Mouse (Mus musculus) cerebellum, postnatal 4 days (tissue): ENCODE data around the gene C130050O18Rik.

Experiments
- DNase-seq, 2 experiments: peaks; one replicate each; pipeline ENCODE4 v3.0.0; 2022; ENCODE audit warnings: low spot score in 2 of 2, mixed read lengths in 1 of 2

The C130050O18Rik gene

DNA sequence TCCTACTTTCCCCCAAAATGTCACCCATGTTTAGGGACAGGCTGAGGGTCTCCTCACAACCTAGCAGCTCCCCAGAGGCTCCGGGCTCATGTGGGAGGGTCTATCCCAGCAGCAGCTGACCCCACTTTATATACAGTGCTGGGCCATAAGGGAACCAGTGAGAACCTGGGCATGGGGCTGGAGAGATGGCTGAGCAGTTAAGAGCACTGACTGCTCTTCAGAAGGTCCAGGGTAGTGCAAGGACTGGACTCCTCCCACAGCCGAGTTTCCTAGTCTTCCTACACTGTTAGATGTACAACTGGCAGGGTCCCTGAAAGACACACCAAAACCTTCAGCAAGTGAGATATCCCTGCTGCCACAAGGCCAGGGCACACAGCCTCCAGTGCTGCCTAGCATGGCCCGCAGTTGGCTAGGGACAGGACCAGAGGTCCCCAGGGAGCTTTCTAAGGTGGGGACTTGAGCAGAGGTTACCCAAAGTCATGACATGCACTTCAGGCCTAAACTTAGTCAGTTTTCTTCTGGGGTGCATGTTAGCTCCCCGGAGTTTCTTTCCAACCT is 7.6 kb upstream of the C130050O18Rik start:
- DNase-seq, result no peak

DNA sequence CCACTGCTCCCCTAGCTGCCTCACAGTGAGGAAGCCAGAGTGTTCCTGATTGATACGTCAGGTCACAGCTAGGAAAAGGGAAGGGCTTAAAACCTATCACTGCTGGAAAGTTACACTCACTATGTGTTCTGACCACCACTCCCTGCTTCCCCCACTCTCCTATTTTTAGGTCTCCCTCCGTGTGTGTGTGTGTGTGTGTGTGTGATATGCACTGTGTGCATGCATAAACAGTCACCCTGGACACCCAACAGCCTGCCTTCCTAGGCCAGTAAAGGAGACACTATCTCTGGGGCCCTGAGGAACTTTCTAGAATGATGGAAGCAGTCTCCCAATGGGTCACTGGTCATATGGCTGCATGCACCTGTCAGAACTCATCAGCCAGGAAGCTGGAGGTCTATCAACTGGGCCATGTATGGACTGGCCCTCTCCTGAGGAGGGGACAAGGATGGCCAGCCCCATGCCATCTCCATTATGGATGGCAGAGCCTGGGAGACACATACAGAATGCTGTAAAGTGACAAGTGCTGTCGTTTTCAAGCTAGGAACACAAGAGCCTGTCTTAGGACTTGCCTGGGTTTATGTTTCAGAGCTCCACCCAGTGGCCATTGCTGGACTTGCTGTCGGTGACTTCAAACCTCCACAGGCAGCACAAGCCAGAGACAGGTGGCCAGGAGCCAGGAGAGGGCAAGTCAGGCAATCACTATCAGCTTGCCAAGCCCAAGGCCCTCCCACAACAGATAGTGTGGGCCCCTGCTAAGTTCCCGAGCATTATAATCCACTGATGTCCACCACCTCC is 6.9 kb upstream of the C130050O18Rik start:
- DNase-seq, result peak; percentile 88 to 97

DNA sequence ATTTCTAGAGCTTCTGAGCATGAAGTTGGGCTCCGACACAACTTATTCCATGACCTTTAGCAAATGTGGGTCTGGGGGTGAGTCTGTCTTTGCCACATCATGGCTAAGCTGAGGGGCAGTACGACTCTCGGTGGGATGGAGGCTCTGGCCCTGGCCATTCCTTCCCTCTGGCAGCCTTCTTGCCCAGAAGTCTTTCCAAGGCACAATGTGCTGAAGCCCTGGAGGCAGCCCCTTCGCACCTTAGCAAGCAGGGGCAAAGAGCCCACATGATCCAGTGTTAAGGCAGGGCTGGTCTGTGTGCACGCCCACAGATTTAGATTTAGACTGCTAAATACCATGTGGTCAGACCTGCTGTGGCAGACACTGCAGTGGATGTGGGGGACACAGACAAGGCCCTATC is 6.3 kb upstream of the C130050O18Rik start:
- DNase-seq, result no peak

DNA sequence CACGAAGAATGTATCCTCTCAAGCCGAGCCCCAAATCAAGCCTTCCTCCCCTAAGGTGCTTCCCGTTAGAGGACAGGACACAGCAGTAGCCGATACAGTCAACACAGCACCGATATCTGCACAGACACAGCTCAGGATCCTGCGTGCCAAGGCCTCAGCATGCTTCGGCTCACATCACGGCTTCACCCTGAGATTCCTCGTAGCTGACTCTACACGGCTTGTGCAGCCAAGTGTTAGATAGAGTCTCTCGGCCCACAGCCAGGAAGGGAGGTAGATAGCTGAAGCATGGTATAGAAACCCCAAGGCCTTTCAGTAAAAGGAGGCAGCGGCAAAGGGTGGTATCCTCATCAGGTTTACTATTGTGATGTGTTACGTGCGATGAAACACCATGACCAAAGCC is 5.1 kb upstream of the C130050O18Rik start:
- no peak for DNase-seq

DNA sequence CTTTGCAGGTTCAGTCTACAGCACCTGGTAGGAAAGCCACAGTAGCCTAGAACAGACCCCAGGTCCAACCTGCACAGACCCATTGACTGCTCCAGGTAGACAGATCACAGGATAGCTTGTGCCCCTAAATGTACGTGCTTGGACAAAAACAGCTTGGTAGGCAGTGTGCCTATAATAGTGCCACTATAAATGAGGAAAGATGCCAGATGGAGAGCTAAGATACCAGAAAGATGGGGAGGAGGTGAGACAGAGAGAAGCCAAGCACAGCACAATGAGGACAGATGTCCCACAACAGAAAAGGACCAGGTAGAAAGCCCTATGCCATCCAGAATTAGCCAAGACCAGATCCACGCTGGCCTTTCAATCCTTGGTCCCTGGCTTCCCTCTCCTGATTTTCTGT is 3.0 kb upstream of the C130050O18Rik start:
- no peak for DNase-seq

DNA sequence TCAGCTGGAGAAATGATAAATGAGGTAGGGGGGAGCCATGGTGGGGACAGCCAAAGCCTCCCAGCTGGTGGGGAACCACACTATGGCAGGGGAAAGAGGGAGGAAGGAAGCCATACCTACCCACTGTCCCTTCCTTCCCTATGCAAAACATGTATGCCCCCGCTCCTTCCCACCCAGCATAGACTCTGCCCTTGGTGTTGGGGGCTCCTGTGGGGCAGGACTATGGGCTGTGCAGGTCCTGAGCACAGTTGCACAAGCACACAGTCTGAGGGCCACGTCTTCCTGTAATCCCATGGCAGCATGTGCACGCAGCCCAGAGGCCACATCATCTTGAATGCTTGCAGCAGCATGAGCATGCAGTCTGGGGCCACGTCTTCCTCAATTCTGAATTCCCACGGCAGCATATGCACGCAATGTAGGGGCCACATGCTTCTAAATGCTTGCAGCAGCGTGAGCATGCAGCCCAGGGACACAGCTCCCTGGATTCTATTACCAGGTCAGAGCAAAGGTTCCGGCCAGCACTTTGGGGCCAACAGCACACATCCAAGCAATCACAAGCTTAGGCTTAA is 1.3 kb upstream of the C130050O18Rik start:
- no peak for DNase-seq

DNA sequence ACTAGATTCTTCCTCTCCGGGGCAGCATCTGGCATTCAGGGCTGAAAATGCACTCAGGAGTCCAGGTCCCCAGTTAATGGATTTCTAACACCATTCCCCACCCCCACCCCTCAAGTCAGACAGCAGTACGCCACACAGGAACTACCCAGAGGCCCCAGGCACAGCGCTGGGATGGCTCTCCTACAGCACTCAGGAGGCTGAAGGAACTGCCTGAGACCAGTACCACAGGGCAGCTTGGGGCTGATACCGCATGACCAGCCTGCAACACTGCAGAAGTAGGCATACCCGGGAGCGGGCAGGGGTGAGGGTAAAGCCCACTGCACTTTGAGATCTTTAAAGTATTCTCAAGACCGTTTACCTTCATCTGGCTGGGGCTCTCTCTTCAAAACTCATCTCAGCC is 398 bp downstream of the C130050O18Rik start:
- DNase-seq, result no peak

DNA sequence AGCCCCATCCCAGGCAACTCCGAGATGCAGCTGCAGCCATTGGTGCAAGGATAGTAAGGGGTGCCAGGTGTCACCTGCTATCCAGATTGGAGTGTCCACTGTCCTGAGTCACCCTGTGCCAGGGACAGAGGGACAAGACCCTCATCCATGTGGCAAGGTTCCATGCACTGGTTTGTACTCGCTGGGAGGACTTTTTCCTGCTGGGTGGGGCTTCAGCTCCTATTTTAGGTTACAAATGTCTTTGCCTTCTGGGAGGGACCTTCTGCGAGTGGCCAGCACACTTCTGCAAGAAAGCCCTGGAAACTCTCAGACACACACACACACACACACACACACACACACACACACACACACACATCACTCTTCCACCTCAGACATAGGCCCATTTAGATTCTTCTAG is 873 bp downstream of the C130050O18Rik start:
- DNase-seq, result no peak

DNA sequence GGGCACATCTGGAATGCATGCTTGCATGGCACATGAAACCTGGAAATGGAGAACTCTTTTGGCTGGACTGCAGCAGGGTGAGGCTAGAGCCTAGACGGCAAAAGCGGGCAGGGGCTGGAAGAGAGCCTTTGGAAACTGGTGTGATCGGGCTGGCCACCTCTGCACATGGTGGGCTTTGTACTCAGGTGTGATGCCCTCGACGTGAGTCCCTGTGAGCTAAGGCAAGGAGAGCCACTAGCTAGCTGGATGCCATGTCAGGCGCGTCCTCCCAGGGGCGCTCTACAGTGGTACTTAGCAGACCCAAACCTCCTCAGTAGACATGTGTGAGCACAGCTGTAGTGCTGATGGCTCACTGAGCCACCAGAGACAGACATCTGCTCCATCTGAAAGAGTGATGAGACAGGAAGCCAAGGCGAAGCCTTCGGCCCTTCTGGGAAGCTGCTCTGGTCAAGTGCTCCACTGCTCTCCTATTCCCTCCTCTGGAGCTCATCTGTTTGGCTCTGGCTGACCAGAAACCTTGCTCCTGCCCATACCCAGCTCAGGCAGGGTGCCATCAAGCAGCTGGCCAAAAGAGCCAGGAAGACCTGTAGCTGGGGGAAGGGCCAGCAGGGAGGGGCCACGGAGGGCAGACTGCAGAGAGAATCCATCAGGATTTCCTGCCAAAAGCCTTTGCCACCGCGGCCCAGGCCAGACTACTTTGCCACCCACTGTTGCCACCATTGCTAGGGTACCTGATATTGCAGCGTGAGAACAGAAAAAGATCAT is 2.2 kb downstream of the C130050O18Rik start:
- DNase-seq, result no peak

DNA sequence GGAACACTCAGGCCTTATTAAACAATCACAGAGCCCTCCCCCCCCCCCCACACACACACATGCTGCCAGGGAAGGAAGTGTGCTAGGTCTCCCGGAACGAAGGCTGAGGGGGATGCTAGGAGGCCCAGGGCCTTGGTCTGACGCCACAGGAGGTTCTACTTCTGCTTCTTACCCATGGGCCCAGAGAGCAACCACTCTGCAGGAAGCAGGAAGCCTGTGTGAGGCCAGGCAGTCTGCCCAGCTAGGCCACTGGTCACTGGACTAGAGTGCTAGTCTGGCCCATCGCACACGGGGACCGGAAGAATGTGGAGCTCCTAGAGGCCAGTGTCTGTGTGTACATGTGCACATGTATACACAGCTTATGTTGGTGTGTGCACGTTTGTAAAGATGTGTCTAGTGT is 3.4 kb downstream of the C130050O18Rik start:
- no peak for DNase-seq

DNA sequence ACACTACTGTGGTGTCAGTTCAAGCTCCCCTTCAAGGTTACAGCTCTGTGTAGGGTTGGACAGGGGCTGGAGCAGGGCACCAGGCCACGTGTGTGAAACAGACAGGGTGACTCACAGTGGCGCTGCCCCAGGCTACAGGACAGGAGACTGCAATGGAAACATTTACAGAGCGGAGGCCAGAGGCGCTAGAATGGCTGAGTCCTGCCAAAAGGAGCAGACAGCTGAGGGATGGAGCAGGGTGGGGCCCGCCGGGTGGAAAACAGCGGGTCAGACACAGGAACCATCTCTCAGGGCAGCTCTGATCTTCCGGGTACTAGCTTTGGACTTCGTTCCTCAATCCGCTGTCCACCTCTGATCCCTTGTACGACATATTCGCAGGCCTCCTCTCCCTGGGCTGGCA is 4.3 kb downstream of the C130050O18Rik start:
- DNase-seq, result no peak

DNA sequence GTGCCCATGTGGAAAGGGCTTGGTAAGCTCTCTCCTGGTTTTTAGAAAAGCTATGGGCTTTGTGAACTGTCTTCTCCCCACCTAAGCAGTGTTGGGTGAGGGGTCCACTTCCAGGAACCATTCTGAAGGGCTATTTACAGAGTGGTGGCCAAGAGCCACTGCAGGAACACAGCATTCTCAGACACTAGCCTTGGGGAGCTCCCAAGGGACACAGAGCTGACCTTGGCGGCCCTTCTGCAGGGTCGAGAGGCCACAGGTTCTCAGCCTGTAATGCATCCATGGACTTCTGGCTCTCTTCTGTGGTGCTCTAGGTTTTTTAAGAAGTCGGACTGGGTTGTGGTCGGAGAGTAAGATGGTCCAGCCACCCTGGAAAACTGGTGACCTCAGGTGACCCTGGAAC is 5.0 kb downstream of the C130050O18Rik start:
- no peak for DNase-seq

DNA sequence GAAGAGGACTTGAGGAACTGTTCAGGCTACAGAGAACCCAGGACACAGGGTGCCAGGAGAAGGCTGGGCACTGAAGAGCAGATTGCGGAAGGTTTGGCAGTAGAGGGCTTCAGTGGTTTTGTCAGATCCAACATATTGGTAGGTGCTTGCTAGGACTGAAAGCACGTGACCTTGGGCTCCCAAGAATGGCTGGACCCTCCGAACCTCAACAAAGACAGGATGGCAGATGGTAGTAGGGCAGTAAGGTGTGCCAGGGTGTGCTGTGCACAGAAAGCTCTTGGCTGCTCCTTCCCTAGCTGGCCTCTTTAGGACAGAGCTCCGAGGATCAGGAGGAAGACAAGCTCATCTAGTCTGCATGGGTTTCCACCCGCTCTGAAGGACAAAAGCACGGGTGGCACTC is 6.0 kb downstream of the C130050O18Rik start:
- DNase-seq, result no peak

DNA sequence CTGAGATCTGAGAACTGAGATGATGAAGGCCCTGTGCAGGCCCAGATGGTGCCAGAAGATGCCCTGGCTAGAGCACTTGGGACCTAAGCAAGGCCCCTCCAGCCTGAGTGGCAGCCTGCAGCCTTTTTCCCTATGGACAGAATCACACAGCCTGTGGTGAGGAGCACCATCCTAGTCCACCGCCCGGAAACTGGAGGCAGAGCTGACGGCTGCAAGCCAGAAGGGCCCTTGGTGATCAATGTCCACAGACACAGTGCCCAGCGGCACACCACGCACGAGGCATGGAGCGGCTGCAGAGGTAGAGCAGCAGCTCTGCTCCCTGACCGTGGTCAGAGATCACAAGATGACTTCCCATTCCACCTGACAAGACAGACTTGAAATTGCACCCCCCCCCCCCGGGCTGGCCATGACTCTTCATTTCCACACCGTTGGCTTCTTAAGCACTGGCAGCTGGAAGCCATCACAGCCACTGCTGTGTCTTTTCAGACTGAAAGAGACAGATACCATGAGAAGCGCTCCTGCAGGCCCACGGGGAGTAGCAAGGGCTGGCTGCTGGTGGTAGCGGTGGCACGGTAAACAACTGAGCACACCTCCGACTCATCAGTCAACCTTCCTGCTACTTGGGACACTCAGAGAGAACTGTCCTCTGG is 6.7 kb downstream of the C130050O18Rik start:
- no peak for DNase-seq

DNA sequence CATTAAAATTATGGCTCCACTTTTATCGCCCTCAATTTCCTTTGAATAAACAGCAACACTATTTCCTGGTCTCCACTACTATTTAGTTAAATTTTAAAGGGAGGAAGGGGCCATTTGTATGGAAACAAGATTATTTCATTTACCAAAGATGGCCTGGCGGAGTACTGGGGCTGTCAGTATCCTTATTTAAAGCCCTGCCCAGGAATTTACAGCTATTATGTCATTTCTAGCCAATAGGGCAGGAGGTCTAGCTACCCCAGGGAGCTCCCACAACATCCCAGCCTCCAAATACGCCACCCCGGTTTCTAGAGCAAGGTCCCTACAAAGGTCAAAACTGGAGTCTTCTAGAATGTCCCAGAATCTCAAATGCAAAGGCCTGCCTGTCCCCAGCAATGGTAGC is 8.5 kb downstream of the C130050O18Rik start:
- DNase-seq, result no peak

DNA sequence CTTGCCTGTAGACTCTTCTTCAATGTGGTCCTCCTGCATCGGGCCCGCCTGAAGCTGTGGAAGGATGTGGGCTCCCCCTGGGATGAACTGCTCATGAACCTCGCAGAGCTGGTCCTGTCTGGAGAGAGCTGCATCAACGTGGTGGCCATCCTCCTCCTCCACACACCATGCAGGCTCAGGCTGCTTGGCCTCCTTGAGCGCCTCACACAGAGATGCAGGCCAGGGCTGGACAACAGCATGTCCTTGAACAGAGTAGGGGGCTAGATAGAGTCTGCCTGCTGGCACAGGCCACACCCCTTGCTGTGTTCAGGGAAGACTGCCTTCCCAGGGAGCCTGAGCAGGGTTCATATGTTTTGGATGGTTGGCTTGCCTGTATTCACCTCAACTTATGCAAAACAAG is 9.9 kb downstream of the C130050O18Rik start:
- DNase-seq, result no peak

DNA sequence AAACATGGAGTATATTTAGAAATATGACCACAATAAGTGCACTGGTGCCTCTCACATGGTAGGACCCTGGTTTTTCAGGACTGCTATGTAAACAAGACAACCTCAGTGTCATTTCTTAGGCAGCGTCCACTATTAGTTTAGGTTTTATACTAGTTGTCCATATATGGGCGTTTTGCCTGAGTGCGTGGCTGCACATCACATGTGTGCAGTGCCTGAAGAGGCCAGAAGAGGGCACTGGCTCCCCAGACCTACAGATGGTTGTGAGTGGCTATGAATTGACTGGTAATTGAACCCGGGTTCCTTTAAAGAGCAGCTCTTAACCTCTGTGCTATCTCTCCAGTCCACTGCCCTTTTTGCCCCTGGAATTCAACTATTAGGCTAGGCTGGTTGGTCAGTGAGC is 11.9 kb downstream of the C130050O18Rik start:
- DNase-seq, result peak in 1 of 2 experiments; percentile 53

DNA sequence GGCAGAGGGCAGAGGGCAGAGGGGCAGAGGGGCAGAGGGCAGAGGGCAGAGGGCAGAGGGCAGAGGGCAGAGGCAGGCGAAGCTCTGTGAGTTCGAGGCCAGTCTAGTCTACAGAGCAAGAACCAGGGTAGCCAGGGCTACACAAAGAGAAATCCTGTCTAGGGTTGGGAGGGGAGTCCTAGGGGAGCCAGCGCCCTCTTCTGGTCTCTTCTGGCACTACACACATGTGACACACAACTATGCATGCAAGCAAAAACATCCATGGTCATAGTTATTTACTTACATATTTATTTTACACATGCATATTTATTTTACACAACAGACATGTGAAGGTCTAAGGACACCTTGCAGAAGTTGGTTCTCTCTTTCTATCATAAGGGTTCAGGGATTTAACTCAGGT is 12.4 kb downstream of the C130050O18Rik start:
- DNase-seq, result no peak

DNA sequence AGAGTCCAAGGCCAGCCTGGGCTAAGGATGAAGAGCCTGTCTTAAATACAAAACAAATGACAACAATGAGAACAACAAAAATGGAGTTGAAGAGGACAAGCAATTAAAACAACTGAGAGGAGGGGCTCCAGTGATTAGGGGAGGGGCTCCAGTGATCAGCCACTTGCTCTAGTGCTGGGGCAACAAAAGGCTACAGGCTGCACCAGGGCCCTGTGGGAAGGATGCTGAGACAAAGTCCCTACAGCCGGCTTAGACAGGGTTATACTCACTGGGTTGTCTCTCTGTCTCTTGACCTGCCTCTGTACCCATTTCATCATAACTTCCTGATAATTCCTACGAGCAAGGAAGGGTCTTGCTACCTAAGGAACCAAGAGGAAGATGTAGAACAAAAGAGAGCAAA is 13.0 kb downstream of the C130050O18Rik start:
- DNase-seq, result no peak

DNA sequence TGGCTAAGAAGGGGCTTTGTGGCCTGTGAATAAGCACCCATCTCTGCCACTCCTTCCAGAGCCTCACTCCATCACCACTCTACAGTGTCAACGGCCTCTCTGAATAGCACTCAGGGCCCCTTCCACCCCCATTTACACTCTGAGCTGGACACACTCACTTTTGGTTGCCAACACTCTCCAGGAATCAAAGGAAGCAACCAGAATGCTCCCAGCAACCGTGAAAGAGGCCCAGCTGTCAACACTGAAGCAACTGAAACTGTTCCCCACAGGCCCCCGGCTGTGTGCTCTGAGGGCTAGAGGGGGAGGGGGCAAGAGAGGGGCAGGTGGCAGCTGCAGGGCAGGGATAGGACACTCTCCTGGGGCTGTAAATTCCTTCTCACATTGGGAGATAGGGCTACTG is 13.6 kb downstream of the C130050O18Rik start:
- peak in 1 of 2 experiments; percentile 32 for DNase-seq

DNA sequence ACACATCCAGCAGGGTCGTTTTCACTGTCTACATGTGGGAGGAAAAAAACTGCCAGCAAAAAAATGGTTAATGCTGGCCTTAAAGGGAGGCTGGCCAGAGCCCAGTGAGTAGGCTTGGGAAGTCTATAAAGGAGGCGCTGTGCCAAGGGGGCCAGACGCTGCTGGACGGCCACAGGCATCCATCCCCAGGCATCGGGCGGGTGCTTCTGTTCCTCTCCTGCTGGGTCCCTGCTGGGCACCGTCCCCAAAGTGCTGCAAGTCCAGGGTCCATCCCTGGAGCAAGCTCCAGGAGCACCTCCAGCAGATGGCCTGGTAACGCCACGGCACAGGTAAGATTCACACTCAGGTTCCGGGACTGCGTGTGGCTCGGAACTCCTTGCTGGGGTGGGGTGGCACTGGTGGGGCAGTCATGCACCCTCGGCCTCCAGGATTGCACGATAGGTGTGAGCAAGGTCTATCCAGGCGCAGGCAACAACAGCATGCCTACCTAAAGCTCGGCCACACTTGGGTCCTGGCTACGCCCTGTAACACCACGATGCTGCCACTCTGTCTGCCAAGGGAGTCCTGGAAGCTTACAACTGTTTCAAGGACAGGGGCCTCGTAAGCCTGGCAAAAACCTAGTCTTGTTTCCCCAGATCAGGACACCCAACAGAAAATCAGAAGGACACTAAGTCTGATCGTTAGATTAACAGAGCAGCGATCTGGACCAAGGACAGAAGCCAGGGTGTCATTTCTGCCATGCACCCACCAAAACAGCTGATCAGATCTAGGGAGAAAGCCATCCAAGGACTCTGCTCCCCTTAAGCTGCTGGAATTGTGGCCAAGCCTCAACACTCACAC is 18.2 kb downstream of the C130050O18Rik start, which contains the start of gene Gper1:
Gene Gper1 (plus strand): TSS at position 126 of the 840 bp plus-strand sequence.
- DNase-seq, result peak in 1 of 2 experiments; percentile 72
